Mouse (Mus musculus) thymus, postnatal 14 days (tissue): ENCODE data around the gene Sp6.

Experiments used
- DNase-seq: peaks from one replicate; pipeline ENCODE4 v3.0.0; 2021

Sp6 gene

DNA sequence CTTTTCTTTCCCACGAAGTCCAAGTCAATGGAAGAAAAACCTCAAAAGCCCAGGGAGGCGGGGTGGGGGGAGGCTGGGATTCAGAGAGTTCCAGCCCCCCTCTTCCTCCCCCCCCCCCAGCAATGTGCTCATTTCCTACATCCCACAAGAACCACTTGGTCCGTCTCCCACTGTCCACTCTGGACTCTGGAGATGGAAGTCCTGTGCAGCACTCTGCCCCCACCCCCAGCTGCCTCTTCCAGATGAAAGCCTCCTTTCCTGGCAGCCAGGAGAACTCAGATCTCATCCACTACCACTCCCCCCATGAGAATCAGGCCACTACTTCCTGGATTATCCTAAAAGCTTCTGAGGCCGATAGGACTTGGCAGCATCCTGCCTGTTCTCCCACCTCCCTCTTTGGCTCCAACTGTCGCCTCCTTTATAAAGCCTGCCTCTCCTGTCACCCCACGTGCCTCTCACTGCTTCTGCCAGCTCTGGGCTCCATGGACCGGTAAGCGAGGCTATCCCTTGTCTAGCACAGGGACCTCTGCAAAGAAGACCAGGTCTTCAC is at the start of gene Sp6:
TSS of gene Sp6 (plus strand) at position 274 of the 550 bp plus-strand sequence.
- DNase-seq: no peak

DNA sequence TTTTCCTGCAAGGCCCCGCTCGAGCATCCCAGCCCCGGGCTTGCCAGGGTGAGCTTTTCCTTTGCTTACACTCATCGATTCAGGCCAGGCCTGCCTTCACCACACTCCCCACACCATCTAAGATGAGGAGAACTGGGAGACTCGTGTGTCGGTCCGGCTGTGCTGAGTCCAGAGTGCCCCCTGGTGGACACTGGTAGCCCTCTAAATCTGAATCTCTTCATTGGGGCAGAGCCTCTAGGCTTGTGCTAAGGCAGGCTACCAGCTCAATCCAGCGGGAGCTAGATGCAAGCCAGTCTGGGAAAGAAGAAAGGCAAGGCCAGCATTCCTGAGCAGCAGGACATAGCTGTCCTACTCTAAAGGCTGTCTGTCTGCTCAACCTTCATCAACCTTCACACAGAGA is 49.6 kb upstream of the Sp6 start:
- DNase-seq: peak; percentile 91

DNA sequence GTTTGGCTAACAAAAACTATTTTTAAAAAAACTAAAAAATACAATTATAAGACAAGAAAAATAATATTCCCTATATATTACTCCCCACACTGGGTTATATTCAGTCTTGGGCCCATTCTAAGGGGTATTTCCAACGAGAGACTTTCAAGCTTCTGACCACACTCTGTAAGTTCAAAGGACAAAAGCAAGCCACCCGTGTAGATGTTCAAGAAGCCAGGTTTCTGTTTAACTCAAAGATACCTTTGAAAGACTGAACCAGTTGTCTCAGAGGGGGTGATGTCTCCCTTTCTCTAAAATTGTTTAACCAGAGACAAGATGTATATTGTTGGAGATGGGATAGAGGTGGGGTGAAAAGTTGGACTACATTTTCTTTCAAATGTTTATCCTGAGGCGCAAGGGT is 47.0 kb upstream of the Sp6 start:
- DNase-seq: no peak

DNA sequence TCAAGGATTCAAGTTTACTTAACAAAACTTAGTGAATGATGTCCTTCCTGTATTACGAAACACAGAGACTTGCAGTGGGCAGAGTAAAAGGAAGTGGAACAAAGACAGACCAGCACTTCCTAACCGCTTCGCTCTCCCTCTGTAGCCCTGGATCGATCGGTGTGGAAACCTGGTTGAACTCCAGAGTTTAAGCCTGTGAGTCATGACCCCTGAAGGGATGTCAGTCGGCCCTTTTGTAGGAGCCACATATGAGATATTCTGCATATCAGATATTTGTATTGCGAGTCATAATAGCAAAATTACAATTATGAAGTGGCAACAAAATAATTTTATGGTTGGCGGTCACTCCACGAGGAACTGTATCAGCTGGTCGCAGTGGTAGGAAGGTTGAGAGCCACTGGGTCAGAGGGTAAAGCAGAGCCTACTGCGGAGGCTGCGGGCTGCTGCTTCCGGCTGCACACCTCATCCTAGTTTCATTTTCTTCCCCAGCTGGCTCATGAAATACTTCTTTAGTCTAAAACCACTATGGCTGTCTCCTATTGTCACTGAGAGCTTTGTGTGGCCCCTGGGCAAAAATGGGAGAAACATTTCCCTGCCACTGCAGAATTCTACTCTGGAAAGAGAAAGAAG is 46.2 kb upstream of the Sp6 start:
- peak; percentile 72 for DNase-seq

DNA sequence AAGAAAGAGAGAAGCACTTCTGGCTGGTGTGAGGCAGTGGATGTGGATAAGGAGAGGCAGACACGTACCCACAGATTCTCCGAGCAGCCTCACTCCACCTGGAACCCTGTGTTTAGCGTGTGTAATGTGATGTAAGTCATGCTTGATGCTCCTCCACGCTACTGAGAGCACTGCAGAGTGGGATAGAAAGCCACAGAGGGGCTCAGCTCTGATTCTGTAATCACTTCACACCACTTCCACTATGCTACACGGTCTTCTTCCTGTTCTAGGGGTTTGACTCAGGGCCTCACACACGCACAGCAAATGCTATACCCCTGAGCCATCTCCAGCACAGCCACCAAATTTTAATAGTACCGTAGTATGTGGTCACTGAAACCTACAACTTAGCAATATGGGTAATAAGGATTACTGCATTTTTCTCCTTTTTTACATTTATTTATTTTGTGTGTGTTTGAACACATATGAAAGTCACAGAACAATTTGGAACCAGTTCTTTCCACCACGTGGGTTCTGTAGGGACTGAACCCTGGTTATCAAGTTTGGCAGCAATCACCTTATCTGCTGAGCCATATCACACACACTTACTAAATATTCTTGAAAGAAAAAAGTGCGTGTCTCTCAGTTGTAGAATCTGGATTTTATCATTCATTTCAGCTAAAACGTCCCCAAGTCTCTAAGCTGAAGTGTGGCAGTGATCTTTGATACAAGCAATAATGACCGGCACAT is 45.5 kb upstream of the Sp6 start:
- peak; percentile 39 for DNase-seq

DNA sequence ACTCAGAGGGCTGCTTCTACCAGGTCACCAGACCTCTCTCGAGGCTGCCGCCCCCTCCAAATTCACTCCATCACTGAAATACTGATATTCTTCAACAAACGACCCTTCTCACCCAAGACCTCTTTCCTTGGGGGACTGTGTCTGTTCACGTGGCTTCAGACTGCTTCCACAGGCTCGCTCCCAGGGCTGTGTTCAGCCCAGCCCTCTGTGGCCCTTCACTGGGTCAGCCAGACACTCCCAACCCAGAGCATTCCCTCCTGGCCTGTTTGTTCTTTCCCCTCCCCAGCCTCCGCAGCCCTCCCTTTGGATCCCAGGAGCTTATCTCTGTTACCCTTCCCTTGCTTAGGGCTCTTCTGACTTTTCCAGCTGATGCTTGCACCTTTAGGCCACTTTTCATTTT is 44.7 kb upstream of the Sp6 start:
- DNase-seq: no peak

DNA sequence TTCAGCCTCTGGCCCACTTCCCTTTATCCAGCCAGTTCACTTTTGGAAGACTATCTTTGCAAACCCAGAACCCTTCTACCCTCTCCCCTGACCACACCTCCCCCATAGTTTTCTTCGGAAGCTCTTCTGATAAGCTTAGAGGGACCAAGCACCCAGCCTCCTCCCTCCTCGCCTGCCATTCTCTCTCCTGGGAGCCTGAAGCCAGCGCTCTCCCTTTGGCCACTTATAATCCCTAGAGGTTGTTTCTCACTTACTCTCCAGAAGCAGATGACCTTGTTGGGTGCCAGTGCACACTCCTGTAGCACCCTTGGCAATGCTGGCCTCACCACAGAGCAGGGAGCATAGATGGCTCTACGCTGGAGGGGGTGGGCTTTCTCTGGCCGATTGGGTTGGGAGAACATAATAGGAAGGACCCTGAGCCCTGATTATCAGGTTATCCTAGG is 43.9 kb upstream of the Sp6 start:
- no peak for DNase-seq

DNA sequence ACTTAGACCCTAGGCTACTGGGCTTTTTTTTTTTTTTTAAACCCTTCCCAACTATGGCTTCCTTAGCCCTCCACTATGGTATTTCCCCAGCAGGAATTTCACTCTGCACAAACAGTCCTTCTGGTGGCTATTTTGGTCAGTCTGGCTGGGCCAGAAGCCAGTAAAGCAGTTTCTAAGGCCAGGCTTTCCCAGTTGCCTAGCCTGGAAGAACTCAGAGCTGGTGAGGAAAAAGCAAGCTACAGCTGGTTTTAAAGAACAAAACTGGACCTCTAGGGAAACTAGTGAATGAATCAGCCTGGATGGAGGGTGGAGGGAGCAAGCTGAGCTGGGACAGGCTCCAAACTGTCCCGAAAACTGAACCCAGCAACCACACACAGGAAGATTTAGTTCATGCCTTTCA is 43.4 kb upstream of the Sp6 start:
- no peak for DNase-seq

DNA sequence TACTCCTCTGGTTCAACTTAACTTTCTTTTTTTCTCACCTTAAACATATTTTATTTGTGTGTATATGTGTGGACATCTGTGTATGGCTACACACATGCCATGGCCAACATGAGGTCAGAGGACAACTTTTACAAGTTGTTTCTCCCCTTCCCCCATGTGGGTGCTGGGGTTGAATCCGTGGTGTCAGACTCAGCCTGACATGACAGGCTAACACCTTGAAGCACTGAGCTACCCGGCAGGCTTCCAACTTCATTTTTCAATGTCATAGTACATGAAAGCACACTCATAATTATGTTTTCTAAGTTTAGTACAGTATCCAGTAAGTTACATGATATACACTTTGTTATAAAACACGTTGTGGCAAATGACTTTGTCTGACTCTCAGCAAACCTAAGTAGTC is 42.9 kb upstream of the Sp6 start:
- no peak for DNase-seq

DNA sequence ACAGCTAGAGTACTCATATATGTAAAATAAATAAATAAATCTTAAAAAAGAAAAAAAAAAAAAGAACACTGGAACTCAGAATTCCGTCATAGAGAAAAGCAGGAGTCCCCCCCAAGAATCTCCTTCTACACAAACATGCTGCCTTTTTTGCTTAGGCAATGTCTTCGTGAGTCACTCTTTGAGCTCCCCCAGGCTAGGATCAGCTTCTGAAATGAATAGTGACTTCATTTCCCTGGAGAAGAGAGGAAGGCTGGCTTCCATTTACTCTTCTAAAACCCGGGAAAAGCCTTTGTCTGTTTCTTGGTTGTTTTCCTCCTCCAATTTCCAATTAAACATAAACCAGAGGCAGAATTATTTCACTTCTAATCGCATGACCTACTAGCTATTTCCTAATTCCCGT is 40.3 kb upstream of the Sp6 start:
- DNase-seq: no peak

DNA sequence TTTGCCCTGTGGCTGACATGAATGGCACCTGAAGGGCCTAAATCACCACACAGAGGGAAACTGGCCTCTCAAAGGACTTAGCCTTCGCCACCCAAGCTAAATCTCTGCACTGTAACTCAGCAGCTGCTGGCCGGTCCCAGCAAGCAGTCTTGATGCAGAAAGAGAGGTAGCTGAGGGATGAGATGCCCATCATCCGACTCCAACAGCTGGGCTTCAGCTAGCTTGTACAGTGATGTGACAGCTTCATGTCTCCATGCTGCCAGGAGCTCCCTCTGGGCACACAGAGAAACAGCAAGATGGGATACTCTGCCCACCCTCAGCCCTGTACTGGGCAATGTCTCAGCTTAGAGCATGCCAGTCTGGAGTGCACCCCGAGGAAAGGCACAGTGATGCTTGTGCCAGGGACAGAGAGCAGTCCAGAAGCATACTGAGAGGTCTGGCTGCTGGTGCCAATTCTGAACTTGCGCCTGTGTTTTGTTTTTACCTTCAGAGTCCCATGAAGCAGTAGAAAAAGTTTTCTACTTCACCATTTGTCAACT is 39.7 kb upstream of the Sp6 start:
- no peak for DNase-seq

DNA sequence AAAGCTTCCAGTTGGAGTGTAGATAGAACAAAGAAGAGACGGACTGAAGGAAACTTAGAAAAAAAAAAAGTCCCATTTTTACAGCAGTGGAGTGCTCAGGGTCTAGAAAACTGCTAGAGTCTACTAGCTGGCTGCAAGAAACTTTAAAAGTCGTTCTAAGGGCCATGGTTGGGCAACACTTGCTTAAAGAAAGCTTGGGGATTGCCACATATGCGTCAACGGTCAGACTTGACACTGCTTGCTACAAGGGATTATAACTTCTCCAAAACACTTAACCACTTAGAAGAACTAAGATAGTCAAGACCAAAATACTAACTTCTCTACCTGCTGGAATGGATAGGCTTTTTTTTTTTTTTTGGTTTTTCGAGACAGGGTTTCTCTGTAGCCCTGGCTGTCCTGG is 38.4 kb upstream of the Sp6 start:
- DNase-seq: no peak

DNA sequence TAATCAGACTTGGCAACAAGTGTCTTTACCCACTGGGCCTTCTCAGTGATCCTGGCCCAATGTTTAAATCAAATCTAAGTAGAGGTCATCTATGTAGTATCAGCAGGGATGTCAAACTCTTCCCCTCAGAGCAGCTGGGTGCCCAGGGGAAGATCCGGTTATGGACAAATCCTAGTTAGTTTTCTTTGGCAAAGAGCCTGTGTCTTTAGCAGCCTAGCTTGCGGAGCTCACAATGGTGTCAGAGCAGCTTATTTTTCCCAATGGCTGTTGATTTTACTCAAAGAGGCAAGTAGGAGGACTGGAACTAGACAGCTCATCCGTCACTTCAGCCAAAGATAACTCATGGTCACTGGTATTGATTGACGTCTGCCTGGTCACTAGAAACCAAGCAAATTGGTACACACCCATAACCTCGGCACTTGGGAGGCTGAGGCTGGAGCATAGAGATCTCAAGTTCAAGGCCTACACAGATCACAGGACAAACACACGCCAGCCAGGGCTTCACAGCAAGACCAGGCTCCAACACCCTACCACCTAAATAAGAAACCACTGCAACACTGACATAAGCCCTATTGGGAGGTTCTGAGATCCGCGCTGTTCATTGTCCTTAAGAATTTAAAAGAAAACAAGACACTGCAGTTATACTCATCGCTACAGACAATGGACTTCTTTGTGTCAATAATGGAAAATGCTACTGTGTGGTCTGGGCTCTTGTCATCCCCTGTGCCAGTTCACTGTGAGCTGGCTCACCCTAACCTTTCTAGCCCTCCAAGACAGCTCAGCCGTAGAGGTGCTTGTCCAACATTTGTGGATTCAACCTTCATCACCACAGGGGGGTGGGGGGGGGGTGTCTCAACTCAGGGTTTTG is 37.4 kb upstream of the Sp6 start:
- no peak for DNase-seq

DNA sequence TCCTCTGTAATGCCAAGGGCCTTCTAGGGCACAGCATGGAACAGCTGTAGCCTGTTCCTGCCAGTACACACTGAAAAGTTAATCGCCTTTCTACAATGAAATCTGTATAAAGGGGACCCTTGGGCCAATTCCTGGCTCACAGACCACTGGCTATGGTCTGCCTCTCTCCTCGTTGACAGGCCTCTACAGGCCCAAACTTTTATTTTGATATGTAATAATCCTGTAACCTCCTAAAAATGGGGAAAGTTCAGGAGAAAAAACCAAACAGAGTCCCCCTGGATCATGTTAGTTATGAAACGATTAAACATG is 36.9 kb upstream of the Sp6 start:
- no peak for DNase-seq

DNA sequence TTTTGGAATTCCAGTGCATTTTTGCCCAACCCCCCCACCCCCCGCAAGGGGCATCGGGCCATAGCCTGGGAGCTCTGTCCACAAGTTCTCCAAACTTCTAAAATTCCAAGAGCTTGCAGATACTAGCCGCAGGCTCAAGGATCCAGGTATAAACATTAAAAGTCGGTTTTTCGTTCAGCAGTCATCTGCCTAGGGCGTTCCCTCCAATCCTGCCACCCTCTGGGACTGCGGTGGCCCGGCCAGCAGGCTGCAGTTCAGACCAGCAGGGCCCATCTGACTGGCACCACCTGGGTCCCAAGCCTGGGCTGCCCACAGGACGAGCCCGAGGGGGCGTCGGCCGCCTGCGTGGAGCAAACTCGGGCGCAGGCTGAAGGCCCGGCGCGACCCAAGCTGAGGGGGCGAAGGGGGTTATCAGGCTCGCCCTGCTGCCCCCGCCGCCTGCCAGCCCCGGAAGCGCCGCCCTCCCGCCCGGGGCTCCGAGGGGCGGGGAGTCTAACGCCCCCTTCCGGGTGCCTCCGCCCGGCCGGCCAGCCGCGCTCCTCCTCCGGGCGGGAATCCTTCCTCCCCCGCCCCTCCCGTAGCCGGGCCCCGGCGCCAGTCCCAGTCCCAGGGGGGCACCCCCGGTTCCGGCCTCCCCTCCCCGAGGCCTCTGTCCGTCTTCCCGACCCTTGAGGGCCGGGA is 36.1 kb upstream of the Sp6 start:
- peak; percentile 93 for DNase-seq

DNA sequence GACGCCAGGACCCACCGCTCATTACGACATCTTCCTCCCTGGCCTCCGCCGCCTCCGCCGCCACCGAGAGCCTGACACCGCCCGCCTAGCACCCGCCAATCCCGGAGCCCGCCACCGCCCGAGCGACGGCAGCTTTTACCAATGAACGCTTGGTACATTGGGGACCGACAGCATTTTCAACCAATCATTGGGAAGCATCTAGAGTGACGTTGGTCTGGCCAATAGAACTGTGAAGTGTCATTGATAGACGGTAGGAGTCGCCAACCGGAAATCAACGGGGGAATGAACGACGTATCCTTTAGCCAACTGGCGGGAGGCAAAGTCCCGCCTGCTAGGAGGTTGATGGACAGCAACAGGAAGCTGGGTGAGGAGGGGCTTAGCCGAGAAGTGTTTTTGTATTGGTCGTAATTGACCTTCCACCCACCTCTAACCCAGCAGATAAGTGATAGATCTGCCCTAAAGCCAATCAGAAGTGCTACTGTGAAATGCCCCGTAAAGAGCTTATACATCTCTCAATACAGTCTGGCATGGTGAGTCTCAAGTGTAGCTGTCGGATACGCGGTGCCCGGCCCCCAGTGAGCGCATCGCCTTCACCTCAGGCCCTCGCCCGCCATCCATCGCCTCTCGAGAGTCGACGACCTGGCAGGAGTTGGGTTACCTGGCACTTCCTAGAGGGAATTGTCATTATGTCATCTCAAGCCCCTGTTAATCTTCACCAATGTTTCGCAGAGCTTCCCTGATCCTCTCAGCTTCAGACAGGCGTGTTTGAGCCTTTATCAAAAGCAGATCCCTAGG is 35.4 kb upstream of the Sp6 start:
- peak; percentile 99 for DNase-seq

DNA sequence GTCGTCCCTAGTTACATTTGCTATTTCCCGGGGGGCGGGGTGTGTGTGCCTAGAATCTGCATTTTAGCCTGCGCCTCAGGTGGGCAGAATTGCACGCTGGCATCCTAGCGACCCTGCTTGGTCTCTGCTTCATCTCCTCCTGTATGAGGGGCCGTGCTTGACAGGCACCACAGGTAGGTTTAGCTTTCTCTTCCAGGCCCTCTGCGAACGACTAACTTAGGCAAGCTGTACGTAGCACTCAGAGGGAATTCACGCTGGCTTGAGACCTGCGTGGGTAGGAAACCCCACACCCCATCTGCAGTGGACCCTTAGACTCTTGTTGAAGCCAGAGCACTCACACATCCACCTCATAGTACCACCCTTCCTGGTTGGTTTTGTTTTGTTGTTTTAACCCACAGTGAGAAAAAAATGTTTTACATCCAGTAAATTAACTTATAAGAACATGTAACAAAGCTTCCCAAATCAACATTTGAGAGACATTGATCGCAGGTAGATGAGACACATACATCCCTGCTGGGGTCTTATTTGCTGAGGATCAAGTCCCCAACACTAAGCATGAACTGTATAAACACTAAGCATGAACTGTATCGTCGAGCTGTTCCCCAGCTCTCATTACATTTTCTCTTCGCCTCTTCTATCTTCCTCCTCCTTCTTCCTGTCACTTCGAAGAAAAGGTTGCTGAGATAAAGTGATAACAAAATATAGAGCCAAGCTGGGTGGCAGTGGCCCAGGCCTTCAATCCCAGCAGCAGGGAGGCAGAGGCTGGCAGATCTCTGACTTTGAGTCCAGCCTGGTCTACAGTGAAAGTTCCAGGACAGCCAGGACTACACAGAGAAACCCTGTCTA is 34.6 kb upstream of the Sp6 start:
- DNase-seq: peak; percentile 53

DNA sequence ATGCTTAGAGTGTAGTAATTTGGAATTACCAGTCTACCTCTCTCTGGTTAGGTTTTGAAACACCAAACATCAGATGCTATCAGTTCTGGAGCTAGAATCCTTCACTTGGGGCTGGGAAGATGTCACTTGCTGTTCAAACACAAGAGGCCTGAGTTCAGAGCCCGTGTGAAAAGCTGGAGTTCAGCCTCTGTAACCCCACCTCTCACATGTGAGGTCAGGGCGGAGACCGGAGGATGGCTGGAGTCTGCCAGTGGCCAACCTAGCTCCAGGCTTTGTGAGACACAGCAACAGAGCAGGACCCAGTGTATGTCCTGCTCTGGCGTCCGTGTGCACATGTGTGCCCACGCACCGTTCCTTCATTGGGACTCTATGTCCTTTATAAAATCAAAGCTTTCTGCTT is 33.9 kb upstream of the Sp6 start:
- DNase-seq: no peak

DNA sequence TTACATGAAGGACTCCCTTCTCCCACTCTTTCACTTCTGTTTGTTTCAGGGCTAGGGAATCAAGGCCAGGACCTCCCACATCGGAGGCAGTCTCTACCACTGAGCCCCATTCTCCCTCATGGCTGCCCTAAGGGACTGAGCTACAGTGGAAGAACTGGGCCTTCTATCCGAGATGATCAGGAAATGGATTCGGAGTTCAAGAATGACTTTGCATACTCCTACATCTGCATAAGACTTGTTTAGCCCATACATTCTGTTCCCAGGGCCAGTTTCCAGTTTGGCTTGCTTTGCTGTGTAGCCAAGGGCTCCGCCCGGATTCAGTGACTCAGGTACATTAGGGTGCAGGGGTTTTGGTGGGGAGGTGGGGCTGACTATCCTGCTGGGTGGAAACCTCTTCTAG is 33.2 kb upstream of the Sp6 start:
- DNase-seq: no peak

DNA sequence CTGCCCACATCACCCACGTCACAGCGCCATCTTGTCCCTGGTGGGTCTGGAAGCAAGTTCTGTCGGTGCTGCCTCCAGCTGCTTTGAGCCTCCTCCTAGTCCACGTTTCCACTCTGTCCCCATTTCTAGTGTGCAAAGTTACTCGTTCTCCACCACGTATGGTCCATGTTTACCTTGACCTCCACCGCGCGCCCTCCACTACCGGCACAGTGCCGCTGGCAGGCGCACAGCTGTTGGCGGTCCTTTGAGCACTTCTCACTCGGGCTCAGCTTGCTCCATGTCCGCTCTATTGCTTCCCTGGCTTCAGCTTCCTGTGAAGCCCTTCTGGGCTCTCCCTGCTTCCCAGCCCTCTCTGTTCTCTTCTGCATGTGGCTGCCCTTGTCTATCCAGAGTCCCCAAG is 31.7 kb upstream of the Sp6 start:
- no peak for DNase-seq

DNA sequence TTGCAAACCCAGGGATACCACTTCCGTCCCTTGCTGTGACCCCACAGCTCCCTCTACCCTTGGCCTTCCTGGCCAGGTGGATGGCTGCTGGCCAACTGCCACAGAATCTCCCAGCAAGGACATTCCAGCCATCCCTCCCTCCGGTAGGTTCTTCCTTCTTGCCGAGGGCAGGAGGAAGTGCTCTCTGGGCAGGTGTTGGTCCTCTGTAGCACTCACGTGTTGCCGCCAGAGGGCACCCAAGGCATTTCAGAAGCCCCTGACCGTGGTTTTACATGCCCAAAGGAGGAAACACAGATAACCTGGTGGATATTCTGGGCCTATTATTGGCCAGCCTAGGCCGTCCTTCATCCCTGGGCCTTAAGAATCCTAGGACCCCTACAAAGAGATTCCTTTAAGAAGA is 30.8 kb upstream of the Sp6 start:
- DNase-seq: peak; percentile 88
